ENCODE assay signal across 8 mouse cellular contexts in genomic region chr13:21401166-21401565, GRCm38 (mm10). TPM values are rescaled to one million over a fixed set of nuclear protein-coding genes. Genes with fewer than 3 reads are reported as not detected.
DNase-seq lines count a peak whose midpoint lies in the region; ATAC-seq and TF ChIP-seq lines count a peak whose summit lies in the region.

No protein-coding gene starts in this region.

- H3K4me2 ChIP-seq in liver, postnatal 0 days (ENCODE audit: low read depth, low read length) = peak overlapping the region; percentile 76

- WGBS in hindbrain, embryonic 10.5 days = 80% methylated on average over 3 of the region's 3 CpGs
- 61% methylated on average over 3 of the region's 3 CpGs for WGBS in liver, postnatal 0 days (ENCODE audit: insufficient replicate concordance)

- TF ChIP-seq CTCF in E14TG2a.4 (conservative IDR thresholded peaks at IDR 0.05; ENCODE audit: low read length) = no peak
- no peak for TF ChIP-seq CTCF in liver, postnatal 0 days (IDR thresholded peaks at IDR 0.05; ENCODE audit: low read depth)

- no peak for ATAC-seq in liver, postnatal 0 days

- DNase-seq in heart, adult 11 months = peak; percentile 34
- no peak for DNase-seq in heart, postnatal 36 days
- DNase-seq in hindbrain, embryonic 10.5 days (ENCODE audit: low spot score) = no peak
- no peak for DNase-seq in liver, postnatal 0 days
- no peak for DNase-seq in testis, postnatal 14 days (ENCODE audit: low spot score)
- no peak for DNase-seq in gastrocnemius, adult 8-10 months (ENCODE audit: low spot score in 2 of 2)
- no peak for DNase-seq in gastrocnemius, postnatal 10 days

- no peaks in the 10 kb centered on the region for H3K27me3 ChIP-seq in E14TG2a.4 (ENCODE audit: insufficient read depth, low read length)
- no peaks in the 10 kb centered on the region for H3K27me3 ChIP-seq in hindbrain, embryonic 10.5 days (ENCODE audit: insufficient read depth, poor library complexity, severe bottlenecking)
- H3K27me3 ChIP-seq in liver, postnatal 0 days (ENCODE audit: insufficient read depth, low read length) = no peaks in the 10 kb centered on the region

- intact Hi-C loops in heart, postnatal 36 days (cut with DNase I) = loop anchor here (10.0 kb wide), 2 partner anchors 104 to 314 kb away; partner anchors contain the start of genes Gm11273, Hist1h2ai, Hist1h2bl and Hist1h3h

- H3K4me1 ChIP-seq in E14TG2a.4 (replicated peaks; ENCODE audit: low read depth, low read length) = peaks cover 35% of the 10 kb centered on the region
- peaks cover 19% of the 10 kb centered on the region for H3K4me1 ChIP-seq in hindbrain, embryonic 10.5 days (replicated peaks)
- peaks cover 9% of the 10 kb centered on the region for H3K4me1 ChIP-seq in liver, postnatal 0 days (ENCODE audit: insufficient read depth)

- TF ChIP-seq EP300 in liver, postnatal 0 days (IDR thresholded peaks at IDR 0.05; ENCODE audit: low read depth) = no peak

- peak overlapping the region; percentile 86 for H3K9ac ChIP-seq in liver, postnatal 0 days (replicated peaks)

- H3K9me3 ChIP-seq in E14TG2a.4 (ENCODE audit: low read length) = no peaks in the 10 kb centered on the region
- H3K9me3 ChIP-seq in hindbrain, embryonic 10.5 days = no peaks in the 10 kb centered on the region
- H3K9me3 ChIP-seq in liver, postnatal 0 days (ENCODE audit: low read length) = no peaks in the 10 kb centered on the region

- H3K27ac ChIP-seq in hindbrain, embryonic 10.5 days = no peak overlapping the region
- H3K27ac ChIP-seq in liver, postnatal 0 days (ENCODE audit: low read depth) = 0 out of 2 replicates have a peak overlapping the region, but pooled peaks have one; percentile 25

- peak overlapping the region; percentile 90; the same call in 1 of the 2 replicates for H3K4me3 ChIP-seq in E14TG2a.4 (replicated peaks; ENCODE audit: low read length)
- H3K4me3 ChIP-seq in hindbrain, embryonic 10.5 days = peak overlapping the region; percentile 88
- H3K4me3 ChIP-seq in liver, postnatal 0 days (ENCODE audit: low read depth, low read length) = peak overlapping the region; percentile 81

- peaks cover 17% of the 10 kb centered on the region; the same call in 1 of the 2 replicates for H3K36me3 ChIP-seq in E14TG2a.4 (ENCODE audit: insufficient read depth, low read length)
- H3K36me3 ChIP-seq in hindbrain, embryonic 10.5 days = peaks cover 38% of the 10 kb centered on the region
- peaks cover 14% of the 10 kb centered on the region for H3K36me3 ChIP-seq in liver, postnatal 0 days (replicated peaks; ENCODE audit: insufficient read depth, low read length)

RNA-seq across cellular contexts. Expression of gene Zkscan3, which starts 1.4 kb away (rescaled TPM):
- 10 to 100 TPM; 26.4 to 31.2 TPM for total RNA-seq in heart, postnatal 36 days (2021)
- polyA plus RNA-seq in hindbrain, embryonic 10.5 days (2016; fragmentation: Nextera tagmentation; extraction: Ambion mirVana) = 76.8 and 87.6 TPM in 2 replicates
- polyA plus RNA-seq in liver, postnatal 0 days (2015; fragmentation: Nextera tagmentation; extraction: Ambion mirVana) = 22.2 and 24.6 TPM in 2 replicates
- 10 to 100 TPM; 11.5 to 13.3 (median 12.1) TPM for total RNA-seq in gastrocnemius, adult 8-10 months (2022)
- 10 to 100 TPM; 16.6 to 22.1 TPM for total RNA-seq in gastrocnemius, postnatal 10 days (2021)

RNA-seq across cellular contexts. Expression of gene Zscan12, which starts 38.5 kb away (rescaled TPM):
- 1 to 10 TPM; 5.3 to 5.8 TPM for total RNA-seq in heart, postnatal 36 days (2021)
- polyA plus RNA-seq in hindbrain, embryonic 10.5 days (2016; fragmentation: Nextera tagmentation; extraction: Ambion mirVana) = 16.9 and 20.2 TPM in 2 replicates
- polyA plus RNA-seq in liver, postnatal 0 days (2015; fragmentation: Nextera tagmentation; extraction: Ambion mirVana) = 2.4 and 2.7 TPM in 2 replicates
- total RNA-seq in gastrocnemius, adult 8-10 months (2022) = 10 to 100 TPM in 1 of 4 experiments, 1 to 10 TPM in 3; 7.7 to 10.5 (median 8.5) TPM
- 1 to 10 TPM; 6.2 to 6.3 TPM for total RNA-seq in gastrocnemius, postnatal 10 days (2021)

RNA-seq across cellular contexts. Expression of gene Pgbd1, which starts 39.7 kb away (rescaled TPM):
- total RNA-seq in heart, postnatal 36 days (2021) = under 1 TPM; 0.30 to 0.42 TPM
- 4.3 and 5.5 TPM in 2 replicates for polyA plus RNA-seq in hindbrain, embryonic 10.5 days (2016; fragmentation: Nextera tagmentation; extraction: Ambion mirVana)
- polyA plus RNA-seq in liver, postnatal 0 days (2015; fragmentation: Nextera tagmentation; extraction: Ambion mirVana) = 0.31 and 0.39 TPM in 2 replicates
- under 1 TPM in 3 of 4 experiments, not detected in 1; 0.36 to 0.53 (median 0.46) TPM for total RNA-seq in gastrocnemius, adult 8-10 months (2022)
- under 1 TPM; 0.16 to 0.50 TPM for total RNA-seq in gastrocnemius, postnatal 10 days (2021)

RNA-seq across cellular contexts. Expression of gene Zscan26, which starts 52.4 kb away (rescaled TPM):
- total RNA-seq in heart, postnatal 36 days (2021) = 10 to 100 TPM; 20.4 to 23.2 TPM
- 20.6 and 23.6 TPM in 2 replicates for polyA plus RNA-seq in hindbrain, embryonic 10.5 days (2016; fragmentation: Nextera tagmentation; extraction: Ambion mirVana)
- polyA plus RNA-seq in liver, postnatal 0 days (2015; fragmentation: Nextera tagmentation; extraction: Ambion mirVana) = 13.3 and 15.2 TPM in 2 replicates
- total RNA-seq in gastrocnemius, adult 8-10 months (2022) = 10 to 100 TPM; 12.9 to 15.9 (median 14.5) TPM
- total RNA-seq in gastrocnemius, postnatal 10 days (2021) = 10 to 100 TPM; 10.9 to 15.4 TPM

RNA-seq across cellular contexts. Expression of gene Olfr1367, which starts 54.5 kb away (rescaled TPM):
- total RNA-seq in heart, postnatal 36 days (2021) = not detected
- polyA plus RNA-seq in hindbrain, embryonic 10.5 days (2016; fragmentation: Nextera tagmentation; extraction: Ambion mirVana) = not detected in 2 replicates
- polyA plus RNA-seq in liver, postnatal 0 days (2015; fragmentation: Nextera tagmentation; extraction: Ambion mirVana) = not detected in 2 replicates
- not detected for total RNA-seq in gastrocnemius, adult 8-10 months (2022)
- total RNA-seq in gastrocnemius, postnatal 10 days (2021) = not detected
